Mouse (Mus musculus) gastrocnemius, postnatal 14 days (tissue): ENCODE data around the gene Rps21. TPM values are rescaled to one million over a fixed set of nuclear protein-coding genes. Genes with fewer than 3 reads are reported as not detected.

ENCODE experiments used
- DNase-seq: peaks from one replicate; pipeline ENCODE4 v3.0.0; 2021; ENCODE audit warnings: mixed read lengths
- intact Hi-C: fragments of 180-260 bp; cut with DNase I; formaldehyde crosslinking; loops from one replicate; pipeline ENCODE4 v1.15.1; 2025; ENCODE audit warnings: low total_unique reads
- long read RNA-seq, 2 experiments: library from polyadenylated mRNA; stranded (forward); transcript quantifications; one replicate each; pipeline ENCODE4 v2.0.0; 2021
- total RNA-seq, 2 experiments: library from RNA; stranded (reverse); gene quantifications; 2 replicates each; pipeline ENCODE4 v1.2.3; 2021

The Rps21 gene
- 100 to 1,000 TPM; 456 to 506 TPM for total RNA-seq
- long read RNA-seq, experiment 1, transcript Rps21-201 (6 exons, 394 nt) = major isoform, 47 of 72 reads
- long read RNA-seq, experiment 1, partial matches to known transcripts = 24 of 72 reads
- long read RNA-seq, experiment 1, other reads (novel, unspliced or antisense) = 1 of 72 reads
- long read RNA-seq, experiment 2, transcript Rps21-201 (6 exons, 394 nt) = major isoform, 56 of 91 reads
- long read RNA-seq, experiment 2, partial matches to known transcripts = 35 of 91 reads
- long read RNA-seq, experiment 2, other reads (novel, unspliced or antisense) = 0 of 91 reads

GRCm38 (mm10) chr2:180257001-180257521, at the start of gene Rps21:
TSS of gene Rps21 (plus strand) at chr2:180257377.
- DNase-seq = peak; percentile 98
- intact Hi-C loops = no loop called here

GRCm38 (mm10) chr2:180207840-180208239, 49.3 kb upstream of the Rps21 start:
- peak; percentile 78 for DNase-seq
- intact Hi-C loops = no loop called here

DNA sequence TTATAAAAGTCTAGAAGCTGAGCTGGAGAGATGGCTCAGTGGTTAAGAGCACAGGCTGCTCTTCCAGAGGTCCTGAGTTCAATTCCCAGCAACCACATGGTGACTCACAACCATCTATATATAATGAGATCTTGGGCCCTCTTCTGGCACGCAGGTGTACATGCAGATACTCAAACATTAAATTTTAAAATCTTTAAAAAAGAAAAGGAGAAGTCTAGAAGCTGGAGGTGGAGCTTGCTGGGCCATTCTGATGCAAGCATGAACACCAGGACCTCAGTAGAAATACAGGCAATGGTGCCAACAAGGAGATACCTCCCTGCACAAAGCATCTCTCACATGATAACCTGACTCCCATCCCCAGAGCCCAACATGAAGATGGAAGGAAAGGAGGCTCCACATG, 48.2 kb upstream of the Rps21 start:
- intact Hi-C loops = no loop called here
- DNase-seq = no peak

DNA sequence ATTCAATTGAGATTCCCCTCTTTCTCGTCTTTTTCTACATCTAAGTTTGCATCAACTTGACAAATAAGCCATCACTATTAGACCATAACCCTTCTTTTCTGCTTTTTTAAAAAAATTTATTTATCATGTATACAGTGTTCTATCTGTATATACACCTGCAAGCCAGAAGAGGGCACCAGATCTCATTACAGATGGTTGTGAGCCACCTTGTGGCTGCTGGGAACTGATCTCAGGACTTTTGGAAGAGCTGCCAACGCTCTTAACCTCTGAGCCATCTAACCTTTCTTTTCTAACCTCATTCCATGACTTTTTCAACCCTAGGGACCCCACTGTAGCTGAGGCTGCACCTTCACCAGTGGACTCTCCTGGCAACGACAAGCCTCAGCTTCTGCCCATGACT, 44.9 kb upstream of the Rps21 start:
- intact Hi-C loops = loop anchor here (5.0 kb wide), 1 partner anchor 35 kb away; no protein-coding TSS in a partner anchor
- no peak for DNase-seq

GRCm38 (mm10) chr2:180214352-180214978, 42.7 kb upstream of the Rps21 start:
- DNase-seq = no peak
- intact Hi-C loops = loop anchor here (5.0 kb wide), 1 partner anchor 33 kb away; no protein-coding TSS in a partner anchor

DNA sequence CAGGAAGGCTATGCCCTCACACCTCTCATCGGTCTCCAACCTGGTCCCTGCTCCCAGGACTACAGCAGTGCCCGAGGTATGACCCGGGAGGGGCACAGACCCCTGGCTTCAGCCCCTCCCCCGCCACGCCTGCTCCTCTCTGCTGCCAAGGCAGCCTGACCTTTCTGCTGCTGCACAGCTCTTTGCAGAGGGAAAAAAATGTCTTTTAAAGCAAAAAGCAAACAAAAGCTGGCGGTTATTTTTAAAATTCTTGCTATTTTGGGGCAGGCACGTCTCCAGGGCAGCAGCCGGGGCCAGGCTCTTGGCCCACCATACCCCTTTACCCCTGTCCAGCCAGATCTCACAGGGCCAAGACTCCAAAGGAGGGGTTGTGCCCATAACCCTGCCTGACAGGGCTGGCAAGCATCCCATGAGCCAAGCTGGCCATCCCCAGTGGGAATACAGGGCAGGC, 42.1 kb upstream of the Rps21 start:
- intact Hi-C loops = no loop called here
- DNase-seq = no peak

DNA sequence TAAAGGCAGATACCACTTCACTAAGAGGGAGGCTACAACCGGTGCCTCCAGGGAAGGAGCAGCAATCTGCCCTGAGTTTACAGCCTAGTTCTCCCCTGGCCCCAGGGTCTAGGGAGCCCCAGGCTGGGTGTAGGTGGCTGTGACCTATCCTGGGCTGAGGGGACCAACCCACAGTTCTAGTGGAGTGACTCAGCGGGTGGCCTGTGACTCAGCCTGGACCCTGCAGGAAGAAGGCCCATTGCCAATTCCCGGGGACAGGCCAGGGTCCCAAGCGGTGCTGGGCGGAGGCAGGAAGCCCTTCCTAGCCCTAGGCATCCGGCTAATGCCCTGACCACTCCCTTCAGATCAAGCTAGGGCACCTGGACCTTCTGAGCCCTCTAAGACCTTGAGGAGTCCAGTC, 41.2 kb upstream of the Rps21 start:
- DNase-seq = no peak
- intact Hi-C loops = no loop called here

DNA sequence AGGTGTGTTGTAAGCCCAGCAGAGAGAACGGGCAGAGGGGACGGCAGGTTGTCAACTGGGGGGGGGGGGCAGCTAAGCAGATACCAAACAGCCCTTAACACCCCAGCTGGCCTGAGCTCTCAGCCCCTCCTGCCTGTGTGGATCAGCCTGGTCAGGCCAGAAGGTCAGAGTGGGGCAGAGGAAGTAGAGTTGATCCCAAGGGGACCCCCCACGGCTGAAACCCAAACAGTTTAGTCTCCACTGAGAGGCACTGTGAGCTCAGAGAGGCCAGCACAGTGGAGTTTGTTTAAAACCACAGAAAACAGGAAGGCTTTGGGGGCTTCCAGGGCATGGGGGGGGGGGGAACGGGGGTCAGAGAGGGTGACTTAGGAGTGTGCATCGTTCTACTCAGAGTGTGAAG, 40.3 kb upstream of the Rps21 start:
- no peak for DNase-seq
- intact Hi-C loops = no loop called here

GRCm38 (mm10) chr2:180217587-180217986, 39.6 kb upstream of the Rps21 start:
- intact Hi-C loops = no loop called here
- DNase-seq = peak; percentile 88

DNA sequence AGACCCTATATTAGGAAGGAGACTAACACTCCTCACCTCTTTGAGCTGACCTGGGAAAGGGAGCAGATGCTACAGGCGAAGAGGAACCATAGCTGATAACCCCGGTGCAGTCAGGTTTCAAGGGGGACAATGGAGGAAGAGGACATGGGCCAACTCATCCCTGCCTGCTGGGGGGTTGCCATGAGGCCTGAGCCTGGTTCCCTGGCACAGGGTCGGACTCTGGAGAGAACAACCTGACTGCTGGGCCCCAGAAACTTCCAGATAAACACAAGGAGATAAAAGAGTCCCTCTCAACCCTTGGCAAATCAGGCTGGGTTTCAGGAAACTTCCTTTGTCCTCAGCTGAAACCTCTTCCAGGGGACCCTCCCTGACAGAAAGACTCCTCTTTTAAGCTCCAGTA, 38.9 kb upstream of the Rps21 start:
- DNase-seq = no peak
- intact Hi-C loops = no loop called here

- intact Hi-C loops = no loop called here
- no peak for DNase-seq
Measured at GRCm38 (mm10) chr2:180218677-180219076, 38.5 kb upstream of the Rps21 start.

DNA sequence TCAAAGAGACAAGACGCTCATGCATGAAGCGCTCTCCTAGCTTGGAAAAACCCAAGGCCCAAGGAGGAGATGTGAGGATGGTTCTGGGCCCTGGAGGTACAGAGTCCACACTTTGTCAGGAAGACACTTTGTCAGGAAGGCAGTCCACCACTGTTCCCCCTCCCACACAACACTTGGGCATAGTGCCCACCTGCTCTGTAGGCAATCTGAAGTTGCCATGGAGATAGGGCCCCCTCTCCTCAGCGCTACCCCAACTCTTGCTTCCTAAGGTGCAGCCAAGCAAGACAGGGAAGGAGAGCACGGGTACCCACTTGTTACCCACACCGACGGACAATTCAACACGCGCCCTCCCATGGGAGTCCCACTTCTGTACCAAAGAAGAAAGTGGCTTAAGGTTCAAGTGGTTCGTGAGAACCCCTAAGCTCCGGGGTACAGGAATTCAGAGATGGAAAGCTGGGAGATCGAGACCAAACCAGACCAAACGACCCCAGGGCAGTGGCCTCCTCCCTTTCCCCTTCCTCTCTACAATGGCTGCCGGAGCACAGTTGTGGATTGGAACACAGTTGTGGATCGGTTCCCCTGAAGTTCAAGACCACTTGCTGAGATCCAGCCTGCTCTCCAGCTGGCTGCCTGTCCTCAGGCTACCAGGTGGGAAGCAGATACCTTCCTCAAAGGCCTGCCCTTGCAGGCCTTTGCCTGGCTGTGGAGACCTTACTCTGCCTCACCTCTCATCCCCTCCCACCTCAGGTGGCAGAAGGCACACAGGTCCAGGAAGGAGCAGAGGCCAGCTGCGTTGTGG, 37.8 kb upstream of the Rps21 start:
- DNase-seq = no peak
- intact Hi-C loops = no loop called here

- intact Hi-C loops = no loop called here
Measured at GRCm38 (mm10) chr2:180220165-180220564, 37.0 kb upstream of the Rps21 start.

DNA sequence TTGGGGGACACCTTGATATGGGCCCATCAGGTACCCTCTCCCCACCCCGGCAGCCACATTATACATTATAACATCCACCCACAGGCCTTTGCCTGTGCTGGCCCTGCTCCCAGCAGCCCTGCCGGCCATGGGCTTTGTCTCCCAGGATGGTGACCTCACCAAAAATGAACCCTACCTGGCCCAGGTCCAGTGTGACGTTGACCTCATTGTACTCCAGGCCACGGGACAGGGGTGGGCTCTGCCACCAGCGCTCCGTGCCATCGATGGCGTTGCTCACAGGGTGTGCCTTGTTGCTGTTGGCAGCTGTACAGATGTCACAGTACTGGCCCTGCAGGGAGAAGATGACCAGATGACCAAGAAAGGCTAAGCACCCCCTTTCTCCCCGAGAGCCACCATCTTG, 36.1 kb upstream of the Rps21 start:
- intact Hi-C loops = no loop called here
- no peak for DNase-seq

More at GRCm38 (mm10) chr2:180220165-180220564, 37.0 kb upstream of the Rps21 start:
- no peak for DNase-seq

DNA sequence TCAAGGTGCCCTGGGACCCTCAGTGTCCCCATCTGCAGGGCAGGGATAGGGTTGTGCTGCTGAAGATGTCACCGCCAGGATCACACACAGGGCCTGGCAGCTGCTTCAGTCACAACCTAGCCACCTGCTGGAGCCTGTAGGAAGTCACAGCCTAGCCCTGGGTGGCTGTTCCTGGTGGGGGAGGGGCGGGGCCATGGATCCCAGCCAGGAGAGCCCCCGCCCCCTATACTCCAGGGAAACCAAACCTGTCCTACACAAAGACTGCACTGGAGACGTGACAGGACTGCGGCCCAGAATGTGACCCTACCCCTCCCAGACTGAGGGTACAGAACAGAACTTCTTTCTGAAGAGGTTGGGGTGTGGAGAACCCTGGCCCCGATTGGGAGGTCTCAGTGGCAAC, 34.9 kb upstream of the Rps21 start:
- intact Hi-C loops = no loop called here
- DNase-seq = no peak

DNA sequence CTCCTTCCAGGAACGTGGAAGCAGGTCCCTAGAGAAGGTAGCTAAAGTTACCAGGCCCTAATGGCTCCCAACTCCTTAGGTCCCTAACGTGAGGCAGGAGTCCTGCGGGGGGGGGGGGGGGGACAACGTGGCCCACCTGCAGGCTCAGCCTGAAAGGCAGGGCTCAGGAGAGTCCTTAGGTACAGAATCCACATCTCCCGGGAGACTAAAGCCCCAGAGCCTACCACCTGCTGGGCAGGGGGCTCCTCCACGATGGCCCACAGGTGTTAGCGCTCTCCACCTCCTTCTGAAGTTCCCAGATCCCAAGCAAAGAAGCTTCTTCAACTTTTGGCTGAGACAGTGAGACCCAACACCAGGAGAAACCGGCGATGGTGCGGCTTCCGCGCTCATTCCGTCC, 32.5 kb upstream of the Rps21 start:
- intact Hi-C loops = no loop called here

GRCm38 (mm10) chr2:180225044-180225761, 32.0 kb upstream of the Rps21 start:
- intact Hi-C loops = no loop called here
- DNase-seq = no peak

More for the DNA sequence above, 32.5 kb upstream of the Rps21 start:
- DNase-seq = no peak

GRCm38 (mm10) chr2:180225762-180226378, 31.3 kb upstream of the Rps21 start, which contains the start of gene Lama5:
TSS of gene Lama5 (minus strand) at chr2:180225859.
- intact Hi-C loops = no loop called here
- DNase-seq = peak; percentile 65
